Mouse (Mus musculus) layer of hippocampus, adult 2 months (tissue): ENCODE measurements around the gene Rbbp7. TPM values are rescaled to one million over a fixed set of nuclear protein-coding genes. Genes with fewer than 3 reads are reported as not detected.
A peak's percentile ranks its signal among the peaks of the same experiment; 100 is the strongest.
"Not testable (repeated sequence)": the region's sequence is repeated elsewhere in the genome, so short reads cannot be mapped to it uniquely, and the experiment has no call there.

Source experiments
- DNase-seq, 2 experiments: peaks; one replicate each; pipeline ENCODE4 v3.0.0; 2022; ENCODE audit warnings: low spot score in 2 of 2
- H3K27ac ChIP-seq: fragments of 200-600 bp; 2 replicates; pipeline ENCODE4 v1.8.1; 2022
- H3K4me3 ChIP-seq: fragments of 200-600 bp; 2 replicates; pipeline ENCODE4 v1.8.1; 2022; ENCODE audit warnings: mild to moderate bottlenecking
- CTCF ChIP-seq: fragments of 200-600 bp; conservative IDR thresholded peaks from 2 replicates; pipeline ENCODE4 v1.8.1; 2022; ENCODE audit warnings: antibody characterized with exemption, mild to moderate bottlenecking, moderate library complexity
- total RNA-seq, 2 experiments: library from RNA; stranded (reverse); gene quantifications; 2 replicates each; pipeline ENCODE4 v1.2.3; 2021

The Rbbp7 gene
- total RNA-seq, 2 experiments from 2014 or later, result 157 to 166 TPM

DNA sequence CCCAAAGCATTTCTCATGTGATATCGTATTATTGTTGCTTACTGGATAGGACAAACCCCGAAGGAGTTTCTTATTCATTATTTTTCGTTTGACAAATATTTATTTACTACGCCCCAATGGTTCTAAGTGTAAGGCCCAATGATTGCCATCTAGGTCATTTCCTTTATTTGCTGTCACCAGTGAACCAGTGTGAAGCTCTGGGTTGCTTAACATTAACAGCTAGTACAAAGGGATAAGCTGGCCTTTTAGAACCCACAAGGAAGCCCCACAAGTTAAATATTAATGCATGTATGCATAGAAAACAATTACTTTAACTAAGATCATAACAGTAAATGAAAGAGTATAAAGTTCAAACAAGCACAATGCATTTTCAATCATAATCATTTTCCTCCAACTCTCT is 5.9 kb upstream of the Rbbp7 start:
- Histone ChIP-seq H3K27ac (no peak overlapping the region), H3K4me3 (no peak overlapping the region)
- no peak for DNase-seq
- TF ChIP-seq CTCF, result no peak

DNA sequence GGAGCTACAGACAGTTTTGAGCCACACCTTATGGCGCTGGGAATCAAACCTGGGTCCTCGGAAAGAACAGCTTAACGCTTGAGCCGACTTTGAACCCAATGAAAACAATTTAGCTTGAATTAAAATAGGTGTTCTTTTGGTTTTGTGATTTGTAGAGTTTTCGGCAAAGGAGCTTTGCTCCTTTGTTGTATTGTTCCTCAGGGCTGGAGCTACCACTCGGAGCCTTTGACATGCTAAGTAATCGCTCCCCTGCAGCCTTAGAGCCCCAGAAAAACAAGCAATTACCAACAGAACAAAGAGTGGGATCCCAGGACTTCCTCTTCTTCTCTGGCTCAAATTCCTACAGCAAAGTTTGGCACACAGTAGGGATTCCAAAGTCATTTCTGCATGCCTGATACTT is 4.1 kb upstream of the Rbbp7 start:
- Histone ChIP-seq H3K4me3 (no peak overlapping the region), H3K27ac (no peak overlapping the region)
- no peak for DNase-seq
- TF ChIP-seq CTCF, result no peak

DNA sequence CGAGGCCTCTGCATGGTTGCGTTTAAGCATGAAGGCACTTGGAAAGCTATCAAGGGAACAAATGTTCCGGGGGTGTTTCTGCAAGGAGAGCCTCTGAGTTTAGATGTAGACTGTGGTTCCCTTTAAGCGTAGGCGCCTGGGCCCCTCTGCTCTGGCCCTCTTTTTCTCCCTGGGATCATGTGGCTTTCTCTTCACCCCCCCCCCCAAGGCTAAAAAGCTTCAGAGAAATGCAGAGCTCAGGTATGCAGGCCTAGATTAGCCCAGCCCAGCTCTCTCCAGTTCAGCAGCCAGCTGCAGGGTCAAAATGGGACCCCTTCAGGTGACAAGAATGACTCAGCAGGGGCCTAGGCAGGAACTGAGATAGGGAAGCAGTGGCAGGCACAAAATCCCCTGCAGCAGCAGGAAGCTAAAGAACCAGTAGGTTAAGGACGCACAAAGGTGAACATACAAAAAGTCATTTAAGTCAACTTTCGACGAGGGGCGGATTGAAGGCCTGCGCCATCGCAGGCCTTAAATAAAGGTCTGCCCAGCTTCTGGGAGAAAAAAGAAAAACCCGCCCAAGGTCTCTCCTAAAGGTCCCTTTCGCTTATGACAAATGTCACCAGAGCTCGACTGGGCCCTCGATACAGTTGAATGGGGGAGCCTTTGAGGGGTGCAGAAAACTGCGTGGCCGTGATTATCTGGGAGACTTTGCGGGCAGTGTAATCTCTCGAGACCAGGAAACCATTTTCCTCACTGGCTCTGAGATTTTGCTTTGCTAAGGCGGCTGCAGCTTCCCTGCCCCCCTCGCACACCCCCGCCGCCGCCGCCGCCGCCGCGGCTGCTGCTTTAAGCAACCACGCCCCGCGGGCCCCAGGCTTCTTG is 719 bp upstream of the Rbbp7 start:
- Histone ChIP-seq H3K27ac (peak overlapping the region; percentile 95), H3K4me3 (peak overlapping the region; percentile 52)
- no peak for TF ChIP-seq CTCF
- DNase-seq, result peak; percentile 26 to 52

DNA sequence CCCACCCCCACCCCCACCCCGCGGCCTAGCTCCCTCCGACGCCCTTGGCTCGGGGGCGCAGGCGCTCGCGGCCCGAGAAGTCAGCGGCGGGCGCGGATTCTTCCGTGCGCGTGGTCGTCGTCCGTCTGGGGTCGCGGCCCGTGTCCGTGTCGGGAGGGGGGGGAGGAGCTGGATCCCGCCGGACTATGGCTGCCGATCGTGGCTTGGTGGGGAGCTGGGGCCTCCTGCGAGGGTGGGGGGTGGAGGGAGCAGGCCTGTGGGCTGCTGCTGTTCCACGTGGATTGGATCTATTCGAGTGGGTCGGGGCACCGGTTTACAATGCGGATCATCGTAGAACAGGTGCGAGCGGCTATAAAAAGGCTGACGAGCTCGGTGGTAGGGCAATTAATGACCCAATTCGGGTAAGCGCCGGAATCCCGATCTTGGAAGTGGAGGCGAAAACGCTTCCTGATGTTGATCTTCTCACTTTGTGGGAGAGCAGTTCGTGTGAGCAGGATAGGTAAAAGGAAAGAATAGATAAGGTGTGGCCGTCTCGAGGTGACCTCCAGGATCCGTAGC is 835 bp downstream of the Rbbp7 start:
- peak overlapping the region; percentile 81 for H3K4me3 ChIP-seq
- DNase-seq, result no peak
- no peak for TF ChIP-seq CTCF
- peak overlapping the region; percentile 93 for H3K27ac ChIP-seq

DNA sequence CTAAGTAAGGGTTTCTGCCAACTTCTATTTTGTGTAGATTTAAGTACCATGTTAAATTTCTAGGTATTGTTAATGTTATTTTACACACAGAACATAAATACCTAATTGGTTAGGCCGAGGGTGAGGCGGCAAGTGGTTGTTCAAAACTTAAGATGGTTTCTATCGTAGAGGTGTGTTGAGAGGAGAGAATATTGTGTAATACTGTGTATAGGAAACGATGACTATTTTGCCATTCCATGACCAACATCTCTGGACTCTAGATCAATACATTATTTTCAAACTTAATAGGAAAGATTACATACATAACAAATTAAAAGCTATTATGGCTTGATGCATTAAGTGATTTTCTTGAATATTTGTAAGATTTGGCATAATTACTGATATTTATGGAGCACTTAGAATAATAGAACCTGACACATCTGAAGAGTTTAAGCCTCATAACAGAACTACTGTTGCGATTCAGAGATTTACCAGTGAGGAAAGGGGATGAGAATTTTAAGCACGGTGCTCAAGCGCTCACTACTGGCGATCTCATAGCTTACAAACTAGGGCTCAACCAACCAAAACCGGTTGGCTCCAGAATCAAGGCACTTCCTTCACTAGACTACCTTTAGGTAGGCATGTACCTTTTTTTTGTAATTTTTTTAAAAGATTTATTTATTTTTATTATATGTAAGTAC is 1.7 kb downstream of the Rbbp7 start:
- TF ChIP-seq CTCF, result peak; percentile 38
- no peak for DNase-seq
- peak overlapping the region; percentile 93; the same call in 1 of the 2 replicates for H3K27ac ChIP-seq

DNA sequence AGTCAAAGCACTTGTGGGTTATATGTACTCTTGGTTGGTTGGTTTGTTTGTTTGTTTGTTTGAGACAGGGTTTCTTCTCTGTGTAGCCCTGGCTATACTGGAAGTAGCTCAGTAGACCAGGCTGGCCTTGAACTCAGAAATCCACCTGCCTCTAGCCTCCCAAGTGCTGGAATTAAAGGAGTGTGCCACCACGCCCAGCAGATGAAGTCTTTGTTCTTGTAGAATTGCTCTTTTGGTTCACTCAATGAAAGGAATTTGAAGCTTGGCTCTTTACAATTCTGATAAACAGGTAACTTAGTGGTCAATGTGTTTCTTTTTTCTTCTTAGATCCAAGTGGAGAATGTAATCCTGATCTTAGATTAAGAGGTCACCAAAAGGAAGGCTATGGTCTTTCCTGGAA is 10.5 kb downstream of the Rbbp7 start:
- TF ChIP-seq CTCF, result no peak
- Histone ChIP-seq H3K4me3 (no peak overlapping the region), H3K27ac (no peak overlapping the region)
- DNase-seq, result no peak

More for the DNA sequence above, 1.7 kb downstream of the Rbbp7 start:
- H3K4me3 ChIP-seq, result peak overlapping the region; percentile 81

DNA sequence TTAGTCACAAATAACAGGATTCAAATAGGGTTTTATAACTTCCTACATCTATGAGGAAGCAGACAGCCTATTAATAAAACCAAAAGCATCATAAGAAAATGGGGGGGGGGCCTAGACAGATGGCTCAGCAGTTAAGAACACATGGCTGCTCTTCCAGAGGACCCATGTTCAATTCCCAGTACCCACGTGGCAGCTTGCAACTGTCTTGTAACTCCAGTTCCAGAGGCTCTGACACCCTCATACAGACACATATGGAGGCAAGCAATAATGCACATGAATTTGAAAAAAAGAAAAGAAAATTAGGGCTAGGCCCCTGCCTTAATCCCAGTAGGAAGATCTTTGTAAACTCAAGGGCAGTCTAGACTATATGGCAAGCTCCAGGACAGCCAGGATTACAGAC is 28.2 kb downstream of the Rbbp7 start:
- Histone ChIP-seq H3K4me3 (no peak overlapping the region), H3K27ac (no peak overlapping the region)
- TF ChIP-seq CTCF, result no peak
- no peak for DNase-seq

DNA sequence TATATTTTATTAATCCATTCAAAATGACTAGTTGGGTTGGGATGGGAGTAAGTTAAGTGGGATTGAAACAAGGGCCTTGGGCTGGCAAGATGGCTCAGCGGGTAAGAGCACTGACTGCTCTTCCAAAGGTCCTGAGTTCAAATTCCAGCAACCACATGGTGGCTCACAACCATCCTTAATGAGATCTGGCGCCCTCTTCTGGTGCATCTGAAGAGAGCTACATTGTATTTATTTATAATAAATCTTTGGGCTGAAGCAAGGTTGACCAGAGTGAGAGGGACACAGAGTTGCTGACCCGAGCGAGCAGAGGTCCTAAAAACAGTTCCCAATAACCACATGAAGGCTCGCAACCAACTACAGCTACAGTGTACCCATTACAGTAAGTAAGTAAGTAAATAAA is 31.2 kb downstream of the Rbbp7 start:
- not testable (repeated sequence) for H3K27ac ChIP-seq, H3K4me3 ChIP-seq, DNase-seq
- peak; percentile 57 for TF ChIP-seq CTCF

DNA sequence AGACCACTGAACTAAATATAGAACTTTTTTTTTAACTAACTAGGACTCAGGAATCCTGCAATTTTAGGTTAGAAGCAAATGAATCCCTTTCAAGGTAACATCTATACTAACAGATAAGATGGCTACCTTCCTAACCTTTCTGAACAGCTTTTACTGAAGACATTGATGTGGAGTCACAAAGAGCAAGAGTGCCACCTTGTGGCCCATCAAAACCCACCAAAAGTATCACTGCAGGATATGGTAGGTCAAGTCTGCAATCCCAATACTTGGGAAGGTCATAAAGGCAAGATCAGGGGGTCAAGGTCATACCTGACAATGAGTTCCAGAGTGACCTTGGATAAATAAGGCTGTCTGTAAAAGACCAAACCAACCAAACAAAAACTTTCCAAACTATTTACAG is 40.2 kb downstream of the Rbbp7 start:
- TF ChIP-seq CTCF, result peak; percentile 74
- no peak overlapping the region for H3K27ac ChIP-seq
- H3K4me3 ChIP-seq, result no peak overlapping the region
- DNase-seq, result peak; percentile 4 to 30

DNA sequence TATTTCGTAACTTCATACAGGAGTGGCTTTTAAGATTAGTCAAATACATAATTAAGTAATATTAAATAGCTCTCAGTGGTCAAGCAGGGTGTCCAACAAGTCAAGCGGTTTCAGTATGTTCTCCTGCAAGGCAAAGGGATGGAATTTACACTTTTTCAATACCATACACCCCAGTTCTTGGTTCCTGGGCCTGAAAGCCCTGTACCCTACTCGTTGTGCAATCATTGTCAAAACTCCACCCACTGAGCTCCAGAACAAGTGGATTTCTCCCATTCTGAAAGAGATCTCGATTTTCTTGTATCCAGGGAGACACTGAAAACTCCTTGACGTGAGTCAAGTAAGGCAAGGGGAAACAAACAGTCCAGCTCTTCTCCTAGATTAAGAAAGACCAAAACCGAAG is 67.8 kb downstream of the Rbbp7 start:
- DNase-seq, result peak in 1 of 2 experiments; percentile 1
- Histone ChIP-seq H3K4me3 (peak overlapping the region; percentile 71), H3K27ac (peak overlapping the region; percentile 85)
- no peak for TF ChIP-seq CTCF

Other genes starting within 250 kb of the Rbbp7 start
- 100 to 1,000 TPM; 150 to 171 TPM for gene Reps2, start 116.8 kb upstream of the Rbbp7 start, total RNA-seq
- gene Txlng, start 69.1 kb downstream of the Rbbp7 start, total RNA-seq, result 10 to 100 TPM; 23.2 to 23.7 TPM
- 10 to 100 TPM; 31.1 to 33.6 TPM for gene Syap1, start 128.0 kb downstream of the Rbbp7 start, total RNA-seq
- gene Ctps2, start 140.8 kb downstream of the Rbbp7 start, total RNA-seq, result 10 to 100 TPM; 52.8 to 57.9 TPM
- gene S100g, start 204.2 kb downstream of the Rbbp7 start, total RNA-seq, result not detected